Mouse (Mus musculus): ENCODE measurements around the gene Vcl. TPM values are rescaled to one million over a fixed set of nuclear protein-coding genes. Genes with fewer than 3 reads are reported as not detected.

The Vcl gene
- polyA plus RNA-seq, 1 experiment from 2014 or later, result 19.7 TPM

- Histone ChIP-seq H3K4me1 (replicated peaks; ENCODE audit: control insufficient read depth, insufficient read depth, low read length) (peaks cover 20% of the 10 kb centered on the region), H3K36me3 (replicated peaks; ENCODE audit: control insufficient read depth, insufficient read depth) (no peaks in the 10 kb centered on the region), H3K27me3 (ENCODE audit: control insufficient read depth, insufficient read depth, low read length) (no peaks in the 10 kb centered on the region), H3K9me3 (ENCODE audit: control insufficient read depth, low read length) (no peaks in the 10 kb centered on the region), H3K4me3 (replicated peaks; ENCODE audit: low read length) (no peak overlapping the region), H3K9ac (no peak overlapping the region), H3K4me2 (replicated peaks) (0 out of 2 replicates have a peak overlapping the region, but pooled peaks have one; percentile 10), H3K27ac (peak overlapping the region; percentile 50)
- ATAC-seq (ENCODE audit: low FRiP score) (peak; percentile 85; the same call in 1 of the 2 replicates), DNase-seq (ENCODE audit: low spot score) (no peak)
- WGBS, result 41% methylated on average over 3 of the region's 3 CpGs
Measured at GRCm38 (mm10) chr14:20966959-20967670, 37.9 kb downstream of the Vcl start.

DNA sequence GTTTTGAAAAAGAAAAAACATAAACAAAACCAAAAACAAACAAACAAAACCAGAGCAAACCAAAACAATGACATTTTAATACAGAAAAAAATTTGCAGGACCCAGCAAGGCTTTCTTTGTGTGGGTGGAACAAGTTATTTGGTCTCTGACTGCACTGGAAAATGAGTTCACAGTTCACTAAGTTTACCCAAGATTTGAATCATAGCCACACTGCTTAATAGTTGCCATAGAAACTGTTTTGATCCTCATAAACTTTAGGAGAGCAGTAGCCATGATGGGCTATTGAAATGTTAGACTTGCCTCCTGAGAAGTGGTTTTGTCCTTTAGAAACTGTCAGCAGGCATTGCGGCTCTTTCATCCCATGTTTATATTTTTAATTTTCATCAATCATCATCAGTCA, 39.9 kb downstream of the Vcl start:
- no peak overlapping the region for H3K27ac ChIP-seq
- WGBS, result 41% methylated on average over 1 of the region's 1 CpGs

GRCm38 (mm10) chr14:20970389-20970788, 41.2 kb downstream of the Vcl start:
- H3K27me3 ChIP-seq (ENCODE audit: control insufficient read depth, insufficient read depth, low read length), result no peaks in the 10 kb centered on the region
- no peak overlapping the region for H3K27ac ChIP-seq
- no peaks in the 10 kb centered on the region for H3K36me3 ChIP-seq (replicated peaks; ENCODE audit: control insufficient read depth, insufficient read depth)
- no peaks in the 10 kb centered on the region for H3K9me3 ChIP-seq (ENCODE audit: control insufficient read depth, low read length)
- WGBS, result 47% methylated on average over 6 of the region's 6 CpGs
- H3K4me3 ChIP-seq (replicated peaks; ENCODE audit: low read length), result no peak overlapping the region
- peaks cover 14% of the 10 kb centered on the region for H3K4me1 ChIP-seq (replicated peaks; ENCODE audit: control insufficient read depth, insufficient read depth, low read length)
- no peak overlapping the region for H3K9ac ChIP-seq
- ATAC-seq (ENCODE audit: low FRiP score), result no peak
- no peak overlapping the region for H3K4me2 ChIP-seq (replicated peaks)
- no peak for DNase-seq (ENCODE audit: low spot score)

More for the DNA sequence above, 39.9 kb downstream of the Vcl start:
- Histone ChIP-seq H3K9ac (no peak overlapping the region), H3K27me3 (ENCODE audit: control insufficient read depth, insufficient read depth, low read length) (no peaks in the 10 kb centered on the region), H3K9me3 (ENCODE audit: control insufficient read depth, low read length) (no peaks in the 10 kb centered on the region), H3K4me3 (replicated peaks; ENCODE audit: low read length) (no peak overlapping the region), H3K4me1 (replicated peaks; ENCODE audit: control insufficient read depth, insufficient read depth, low read length) (peaks cover 17% of the 10 kb centered on the region), H3K4me2 (replicated peaks) (no peak overlapping the region), H3K36me3 (replicated peaks; ENCODE audit: control insufficient read depth, insufficient read depth) (no peaks in the 10 kb centered on the region)
- DNase-seq (ENCODE audit: low spot score) (no peak), ATAC-seq (ENCODE audit: low FRiP score) (no peak)

GRCm38 (mm10) chr14:20970927-20971326, 41.7 kb downstream of the Vcl start:
- Histone ChIP-seq H3K4me1 (replicated peaks; ENCODE audit: control insufficient read depth, insufficient read depth, low read length) (peaks cover 14% of the 10 kb centered on the region), H3K4me2 (replicated peaks) (no peak overlapping the region), H3K9me3 (ENCODE audit: control insufficient read depth, low read length) (no peaks in the 10 kb centered on the region), H3K36me3 (replicated peaks; ENCODE audit: control insufficient read depth, insufficient read depth) (no peaks in the 10 kb centered on the region), H3K27me3 (ENCODE audit: control insufficient read depth, insufficient read depth, low read length) (no peaks in the 10 kb centered on the region), H3K9ac (no peak overlapping the region), H3K4me3 (replicated peaks; ENCODE audit: low read length) (no peak overlapping the region), H3K27ac (no peak overlapping the region)
- 65% methylated on average over 9 of the region's 9 CpGs for WGBS
- DNase-seq (ENCODE audit: low spot score) (no peak), ATAC-seq (ENCODE audit: low FRiP score) (no peak; the same call in 1 of the 2 replicates)

GRCm38 (mm10) chr14:20973821-20974220, 44.6 kb downstream of the Vcl start:
- no peak for ATAC-seq (ENCODE audit: low FRiP score)
- H3K27me3 ChIP-seq (ENCODE audit: control insufficient read depth, insufficient read depth, low read length), result no peaks in the 10 kb centered on the region
- no peak for DNase-seq (ENCODE audit: low spot score)
- no peak overlapping the region for H3K4me3 ChIP-seq (replicated peaks; ENCODE audit: low read length)
- no peak overlapping the region for H3K4me2 ChIP-seq (replicated peaks)
- peaks cover 3% of the 10 kb centered on the region; the same call in 1 of the 2 replicates for H3K4me1 ChIP-seq (replicated peaks; ENCODE audit: control insufficient read depth, insufficient read depth, low read length)
- no peaks in the 10 kb centered on the region for H3K36me3 ChIP-seq (replicated peaks; ENCODE audit: control insufficient read depth, insufficient read depth)
- H3K9me3 ChIP-seq (ENCODE audit: control insufficient read depth, low read length), result no peaks in the 10 kb centered on the region
- H3K27ac ChIP-seq, result no peak overlapping the region
- H3K9ac ChIP-seq, result no peak overlapping the region

GRCm38 (mm10) chr14:20976741-20977140, 47.5 kb downstream of the Vcl start:
- DNase-seq (ENCODE audit: low spot score), result no peak

DNA sequence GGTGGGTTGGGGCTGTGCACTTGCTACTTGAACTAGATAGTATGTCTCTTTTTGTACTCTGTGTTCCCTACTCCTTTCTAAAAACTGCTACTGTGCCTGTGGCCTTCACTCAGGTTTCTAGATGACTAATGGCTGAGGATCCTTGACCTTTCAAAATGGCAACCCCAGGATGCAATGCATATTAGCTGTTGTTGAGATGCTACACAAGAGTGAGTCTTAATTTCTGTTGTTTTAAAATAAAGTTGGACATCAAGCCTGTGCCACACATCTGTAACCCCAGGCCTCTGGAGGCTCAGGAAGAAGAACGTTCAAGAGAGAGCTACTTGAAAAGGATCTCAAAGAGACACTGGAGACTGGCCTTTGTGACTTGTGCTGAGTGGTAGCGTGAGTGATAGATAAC, 48.5 kb downstream of the Vcl start:
- Histone ChIP-seq H3K36me3 (replicated peaks; ENCODE audit: control insufficient read depth, insufficient read depth) (no peaks in the 10 kb centered on the region), H3K4me1 (replicated peaks; ENCODE audit: control insufficient read depth, insufficient read depth, low read length) (no peaks in the 10 kb centered on the region), H3K9ac (no peak overlapping the region), H3K9me3 (ENCODE audit: control insufficient read depth, low read length) (no peaks in the 10 kb centered on the region), H3K4me3 (replicated peaks; ENCODE audit: low read length) (no peak overlapping the region), H3K27me3 (ENCODE audit: control insufficient read depth, insufficient read depth, low read length) (no peaks in the 10 kb centered on the region), H3K4me2 (replicated peaks) (no peak overlapping the region), H3K27ac (no peak overlapping the region)
- ATAC-seq (ENCODE audit: low FRiP score), result no peak
- WGBS, result 70% methylated on average over 2 of the region's 2 CpGs
- DNase-seq (ENCODE audit: low spot score), result no peak

More at GRCm38 (mm10) chr14:20976741-20977140, 47.5 kb downstream of the Vcl start:
- 71% methylated on average over 1 of the region's 1 CpGs for WGBS
- Histone ChIP-seq H3K9ac (no peak overlapping the region), H3K9me3 (ENCODE audit: control insufficient read depth, low read length) (no peaks in the 10 kb centered on the region), H3K27me3 (ENCODE audit: control insufficient read depth, insufficient read depth, low read length) (no peaks in the 10 kb centered on the region), H3K4me1 (replicated peaks; ENCODE audit: control insufficient read depth, insufficient read depth, low read length) (no peaks in the 10 kb centered on the region), H3K4me3 (replicated peaks; ENCODE audit: low read length) (no peak overlapping the region), H3K36me3 (replicated peaks; ENCODE audit: control insufficient read depth, insufficient read depth) (no peaks in the 10 kb centered on the region), H3K4me2 (replicated peaks) (no peak overlapping the region), H3K27ac (no peak overlapping the region)
- no peak for ATAC-seq (ENCODE audit: low FRiP score)

GRCm38 (mm10) chr14:20983832-20984231, 54.6 kb downstream of the Vcl start:
- ATAC-seq (ENCODE audit: low FRiP score) (no peak), DNase-seq (ENCODE audit: low spot score) (no peak)
- Histone ChIP-seq H3K9ac (no peak overlapping the region), H3K27me3 (ENCODE audit: control insufficient read depth, insufficient read depth, low read length) (no peaks in the 10 kb centered on the region), H3K36me3 (replicated peaks; ENCODE audit: control insufficient read depth, insufficient read depth) (0 out of 2 replicates have a peak, but pooled peaks cover 6% of the 10 kb centered on the region), H3K27ac (no peak overlapping the region), H3K9me3 (ENCODE audit: control insufficient read depth, low read length) (no peaks in the 10 kb centered on the region), H3K4me3 (replicated peaks; ENCODE audit: low read length) (no peak overlapping the region), H3K4me2 (replicated peaks) (no peak overlapping the region), H3K4me1 (replicated peaks; ENCODE audit: control insufficient read depth, insufficient read depth, low read length) (no peaks in the 10 kb centered on the region)
- WGBS, result 35% methylated on average over 2 of the region's 2 CpGs

DNA sequence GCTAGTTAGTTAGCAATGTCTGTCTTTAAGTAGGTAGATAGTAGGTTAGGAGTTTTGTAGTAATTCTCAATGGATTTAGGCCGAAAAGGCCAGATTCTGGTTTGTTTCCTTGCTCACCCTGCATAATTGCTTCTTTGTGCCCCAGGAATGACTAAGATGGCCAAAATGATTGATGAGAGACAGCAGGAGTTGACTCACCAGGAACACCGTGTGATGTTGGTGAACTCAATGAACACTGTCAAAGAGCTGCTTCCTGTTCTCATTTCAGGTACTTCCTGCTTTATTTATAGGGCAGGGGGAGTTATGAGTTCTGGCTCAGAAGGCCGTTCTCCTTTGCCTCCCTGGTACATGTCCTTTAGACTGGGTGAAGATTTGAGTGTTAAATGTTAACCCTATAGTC, 56.3 kb downstream of the Vcl start:
- Histone ChIP-seq H3K4me3 (replicated peaks; ENCODE audit: low read length) (no peak overlapping the region), H3K4me2 (replicated peaks) (no peak overlapping the region), H3K27me3 (ENCODE audit: control insufficient read depth, insufficient read depth, low read length) (no peaks in the 10 kb centered on the region), H3K9me3 (ENCODE audit: control insufficient read depth, low read length) (no peaks in the 10 kb centered on the region), H3K27ac (no peak overlapping the region), H3K9ac (no peak overlapping the region), H3K4me1 (replicated peaks; ENCODE audit: control insufficient read depth, insufficient read depth, low read length) (no peaks in the 10 kb centered on the region), H3K36me3 (replicated peaks; ENCODE audit: control insufficient read depth, insufficient read depth) (0 out of 2 replicates have a peak, but pooled peaks cover 6% of the 10 kb centered on the region)
- 54% methylated on average over 3 of the region's 3 CpGs for WGBS
- ATAC-seq (ENCODE audit: low FRiP score) (no peak), DNase-seq (ENCODE audit: low spot score) (no peak)

Measured in hindbrain, embryonic 14.5 days (tissue).